Mouse (Mus musculus): ENCODE measurements around the gene Shisa7. TPM values are rescaled to one million over a fixed set of nuclear protein-coding genes. Genes with fewer than 3 reads are reported as not detected.
"Not testable (repeated sequence)": the region's sequence is repeated elsewhere in the genome, so short reads cannot be mapped to it uniquely, and the experiment has no call there.

Shisa7 gene
- polyA plus RNA-seq, 1 experiment from 2014 or later = 8.8 TPM

- Histone ChIP-seq H3K9me3 (no peaks in the 10 kb centered on the region), H3K36me3 (peaks cover 18% of the 10 kb centered on the region), H3K27me3 (no peaks in the 10 kb centered on the region), H3K4me2 (replicated peaks) (peak overlapping the region; percentile 61), H3K9ac (replicated peaks) (peak overlapping the region; percentile 56), H3K4me3 (replicated peaks) (peak overlapping the region; percentile 79), H3K27ac (peak overlapping the region; percentile 68), H3K4me1 (replicated peaks) (peaks cover 31% of the 10 kb centered on the region)
- no peak for ATAC-seq
- WGBS = 24% methylated on average over 8 of the region's 8 CpGs
These were observed 31.2 kb downstream of the Shisa7 start for GRCm38 (mm10) chr7:4813105-4813791.

- Histone ChIP-seq H3K9ac (replicated peaks) (peak within 1 kb of the TSS; percentile 99), H3K4me3 (replicated peaks) (peak within 1 kb of the TSS; percentile 79), H3K27me3 (no peaks in the 10 kb centered on the region), H3K27ac (peak within 1 kb of the TSS; percentile 94), H3K9me3 (no peaks in the 10 kb centered on the region), H3K36me3 (peaks cover 22% of the 10 kb centered on the region), H3K4me1 (replicated peaks) (peaks cover 31% of the 10 kb centered on the region), H3K4me2 (replicated peaks) (peak within 1 kb of the TSS; percentile 90)
- peak; percentile 99 for ATAC-seq
- WGBS = under 1% methylated on average over 62 of the region's 62 CpGs
These were observed 32.0 kb downstream of the Shisa7 start, which contains the start of gene Ube2s for GRCm38 (mm10) chr7:4812303-4813104. Gene Ube2s (minus strand): TSS chr7:4812590.

- Histone ChIP-seq H3K4me2 (replicated peaks) (peak overlapping the region; percentile 90), H3K9ac (replicated peaks) (peak overlapping the region; percentile 99), H3K27me3 (no peaks in the 10 kb centered on the region), H3K4me1 (replicated peaks) (peaks cover 31% of the 10 kb centered on the region), H3K36me3 (peaks cover 28% of the 10 kb centered on the region), H3K9me3 (no peaks in the 10 kb centered on the region), H3K4me3 (replicated peaks) (peak overlapping the region; percentile 79), H3K27ac (peak overlapping the region; percentile 94)
- ATAC-seq = no peak; the same call in 1 of the 2 replicates
- WGBS = 0% methylated on average over 17 of the region's 36 CpGs
These were observed 32.6 kb downstream of the Shisa7 start for GRCm38 (mm10) chr7:4811842-4812302.

GRCm38 (mm10) chr7:4811131-4811530 lies 33.4 kb downstream of the Shisa7 start:
- H3K27me3 ChIP-seq, H3K9me3 ChIP-seq, ATAC-seq, H3K27ac ChIP-seq: not testable (repeated sequence)
- Histone ChIP-seq H3K4me3 (replicated peaks) (peak overlapping the region; percentile 79), H3K36me3 (peaks cover 32% of the 10 kb centered on the region), H3K4me1 (replicated peaks) (peaks cover 31% of the 10 kb centered on the region), H3K9ac (replicated peaks) (peak overlapping the region; percentile 99), H3K4me2 (replicated peaks) (peak overlapping the region; percentile 90)
- WGBS = 43% methylated on average over 10 of the region's 10 CpGs

- H3K36me3 ChIP-seq = peaks cover 38% of the 10 kb centered on the region
These were observed 37.8 kb downstream of the Shisa7 start for GRCm38 (mm10) chr7:4806716-4807115.

GRCm38 (mm10) chr7:4802247-4802646 lies 42.2 kb downstream of the Shisa7 start:
- ATAC-seq = no peak
- Histone ChIP-seq H3K4me2 (replicated peaks) (no peak overlapping the region), H3K27ac (no peak overlapping the region), H3K4me1 (replicated peaks) (no peaks in the 10 kb centered on the region), H3K4me3 (replicated peaks) (no peak overlapping the region), H3K9ac (replicated peaks) (no peak overlapping the region), H3K27me3 (no peaks in the 10 kb centered on the region), H3K36me3 (peaks cover 22% of the 10 kb centered on the region), H3K9me3 (no peaks in the 10 kb centered on the region)

More at GRCm38 (mm10) chr7:4806716-4807115, 37.8 kb downstream of the Shisa7 start:
- peaks cover 24% of the 10 kb centered on the region for H3K4me1 ChIP-seq (replicated peaks)
- no peaks in the 10 kb centered on the region for H3K9me3 ChIP-seq
- peak; percentile 11; the same call in 1 of the 2 replicates for ATAC-seq
- no peaks in the 10 kb centered on the region for H3K27me3 ChIP-seq
- no peak overlapping the region for H3K9ac ChIP-seq (replicated peaks)
- 94% methylated on average over 7 of the region's 7 CpGs for WGBS
- no peak overlapping the region for H3K27ac ChIP-seq
- H3K4me3 ChIP-seq (replicated peaks) = no peak overlapping the region
- no peak overlapping the region for H3K4me2 ChIP-seq (replicated peaks)

GRCm38 (mm10) chr7:4795767-4796433 lies 48.6 kb downstream of the Shisa7 start:
- H3K27ac ChIP-seq = no peak overlapping the region; the same call in 1 of the 2 replicates
- no peaks in the 10 kb centered on the region for H3K9me3 ChIP-seq
- 76% methylated on average over 7 of the region's 7 CpGs for WGBS
- H3K27me3 ChIP-seq = no peaks in the 10 kb centered on the region
- H3K4me1 ChIP-seq (replicated peaks) = peaks cover 13% of the 10 kb centered on the region
- H3K9ac ChIP-seq (replicated peaks) = no peak overlapping the region
- H3K36me3 ChIP-seq = peaks cover 41% of the 10 kb centered on the region
- no peak overlapping the region for H3K4me2 ChIP-seq (replicated peaks)
- H3K4me3 ChIP-seq (replicated peaks) = no peak overlapping the region
- no peak for ATAC-seq

- Histone ChIP-seq H3K4me3 (replicated peaks) (no peak overlapping the region; the same call in 1 of the 2 replicates), H3K9me3 (no peaks in the 10 kb centered on the region), H3K9ac (replicated peaks) (no peak overlapping the region; the same call in 1 of the 2 replicates), H3K27ac (no peak overlapping the region), H3K27me3 (peaks cover 5% of the 10 kb centered on the region; the same call in 1 of the 2 replicates), H3K4me1 (replicated peaks) (peaks cover 13% of the 10 kb centered on the region), H3K36me3 (peaks cover 41% of the 10 kb centered on the region), H3K4me2 (replicated peaks) (peak overlapping the region; percentile 89; the same call in 1 of the 2 replicates)
- ATAC-seq = no peak
- WGBS = 88% methylated on average over 3 of the region's 3 CpGs
These were observed 49.8 kb downstream of the Shisa7 start for GRCm38 (mm10) chr7:4794631-4795168.

- Histone ChIP-seq H3K27me3 (peaks cover 9% of the 10 kb centered on the region; the same call in 1 of the 2 replicates), H3K4me1 (replicated peaks) (peaks cover 22% of the 10 kb centered on the region), H3K9me3 (no peaks in the 10 kb centered on the region), H3K27ac (0 out of 2 replicates have a peak overlapping the region, but pooled peaks have one; percentile 85), H3K36me3 (peaks cover 41% of the 10 kb centered on the region), H3K4me3 (replicated peaks) (peak overlapping the region; percentile 70), H3K4me2 (replicated peaks) (peak overlapping the region; percentile 89), H3K9ac (replicated peaks) (peak overlapping the region; percentile 91)
- WGBS = 39% methylated on average over 4 of the region's 4 CpGs
- ATAC-seq = no peak
These were observed 50.8 kb downstream of the Shisa7 start for GRCm38 (mm10) chr7:4793674-4794073.

GRCm38 (mm10) chr7:4793248-4793647 lies 51.2 kb downstream of the Shisa7 start:
- Histone ChIP-seq H3K27ac (peak overlapping the region; percentile 85), H3K9ac (replicated peaks) (peak overlapping the region; percentile 91), H3K36me3 (peaks cover 41% of the 10 kb centered on the region), H3K4me2 (replicated peaks) (peak overlapping the region; percentile 89), H3K4me1 (replicated peaks) (peaks cover 27% of the 10 kb centered on the region), H3K27me3 (peaks cover 11% of the 10 kb centered on the region; the same call in 1 of the 2 replicates), H3K4me3 (replicated peaks) (peak overlapping the region; percentile 70)
- ATAC-seq, H3K9me3 ChIP-seq: not testable (repeated sequence)
- under 1% methylated on average over 30 of the region's 31 CpGs for WGBS
